Mouse (Mus musculus): ENCODE data around the gene Fam114a2. TPM values are rescaled to one million over a fixed set of nuclear protein-coding genes. Genes with fewer than 3 reads are reported as not detected.
A peak's percentile ranks its signal among the peaks of the same experiment; 100 is the strongest.

Gene Fam114a2
- polyA plus RNA-seq, 1 experiment from 2014 or later = 59.1 TPM

DNA sequence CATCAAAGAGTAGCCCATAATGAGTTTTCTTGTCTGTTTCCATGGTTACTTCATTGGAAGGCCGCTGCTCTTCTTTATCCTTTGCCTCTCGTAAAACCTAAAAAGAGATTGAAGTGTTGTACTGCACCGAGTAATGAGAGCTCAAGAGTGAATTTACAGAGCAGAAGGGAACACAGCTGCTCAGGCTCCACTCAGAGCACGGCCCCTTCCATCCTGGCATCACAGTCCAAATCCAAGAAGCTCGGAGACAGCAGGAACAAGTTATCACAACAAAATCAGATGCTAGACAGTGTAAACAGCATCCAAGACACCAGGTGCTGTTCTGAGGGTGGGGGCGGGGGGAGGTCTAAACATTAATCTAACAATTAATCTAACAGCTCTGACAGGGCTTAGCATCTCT, 11.5 kb downstream of the Fam114a2 start:
- Histone ChIP-seq H3K27me3 (ENCODE audit: control insufficient read depth, insufficient read depth, low read length) (no peaks in the 10 kb centered on the region), H3K36me3 (ENCODE audit: control insufficient read depth, insufficient read depth, low read length) (peaks cover 8% of the 10 kb centered on the region), H3K4me2 (ENCODE audit: low read depth) (no peak overlapping the region), H3K4me3 (ENCODE audit: low read depth, low read length) (no peak overlapping the region), H3K9me3 (ENCODE audit: control insufficient read depth, low read length) (no peaks in the 10 kb centered on the region), H3K27ac (ENCODE audit: low read depth, low read length) (no peak overlapping the region), H3K4me1 (ENCODE audit: control insufficient read depth, insufficient read depth, low read length) (no peaks in the 10 kb centered on the region), H3K9ac (ENCODE audit: low read length) (no peak overlapping the region)
- ATAC-seq (ENCODE audit: insufficient read depth, low FRiP score, low TSS enrichment) (no peak), DNase-seq (ENCODE audit: low spot score) (no peak)
- WGBS = 30% methylated on average over 6 of the region's 6 CpGs

GRCm38 (mm10) chr11:57503155-57503554, 15.3 kb downstream of the Fam114a2 start:
- H3K9ac ChIP-seq (ENCODE audit: low read length) = no peak overlapping the region
- 94% methylated on average over 5 of the region's 5 CpGs for WGBS
- H3K27me3 ChIP-seq (ENCODE audit: control insufficient read depth, insufficient read depth, low read length) = no peaks in the 10 kb centered on the region
- no peak overlapping the region for H3K4me3 ChIP-seq (ENCODE audit: low read depth, low read length)
- no peaks in the 10 kb centered on the region for H3K4me1 ChIP-seq (ENCODE audit: control insufficient read depth, insufficient read depth, low read length)
- ATAC-seq (ENCODE audit: insufficient read depth, low FRiP score, low TSS enrichment) = no peak
- no peaks in the 10 kb centered on the region for H3K9me3 ChIP-seq (ENCODE audit: control insufficient read depth, low read length)
- DNase-seq (ENCODE audit: low spot score) = no peak
- H3K36me3 ChIP-seq (ENCODE audit: control insufficient read depth, insufficient read depth, low read length) = peaks cover 4% of the 10 kb centered on the region
- no peak overlapping the region for H3K27ac ChIP-seq (ENCODE audit: low read depth, low read length)
- H3K4me2 ChIP-seq (ENCODE audit: low read depth) = no peak overlapping the region

- Histone ChIP-seq H3K4me2 (ENCODE audit: low read depth) (no peak overlapping the region), H3K9me3 (ENCODE audit: control insufficient read depth, low read length) (no peaks in the 10 kb centered on the region), H3K27me3 (ENCODE audit: control insufficient read depth, insufficient read depth, low read length) (no peaks in the 10 kb centered on the region), H3K9ac (ENCODE audit: low read length) (no peak overlapping the region), H3K4me1 (ENCODE audit: control insufficient read depth, insufficient read depth, low read length) (no peaks in the 10 kb centered on the region), H3K36me3 (ENCODE audit: control insufficient read depth, insufficient read depth, low read length) (peaks cover 5% of the 10 kb centered on the region), H3K4me3 (ENCODE audit: low read depth, low read length) (no peak overlapping the region), H3K27ac (ENCODE audit: low read depth, low read length) (no peak overlapping the region)
- no peak for DNase-seq (ENCODE audit: low spot score)
- 92% methylated on average over 5 of the region's 5 CpGs for WGBS
- no peak for ATAC-seq (ENCODE audit: insufficient read depth, low FRiP score, low TSS enrichment)
These were observed 20.2 kb downstream of the Fam114a2 start for GRCm38 (mm10) chr11:57498215-57498614.

DNA sequence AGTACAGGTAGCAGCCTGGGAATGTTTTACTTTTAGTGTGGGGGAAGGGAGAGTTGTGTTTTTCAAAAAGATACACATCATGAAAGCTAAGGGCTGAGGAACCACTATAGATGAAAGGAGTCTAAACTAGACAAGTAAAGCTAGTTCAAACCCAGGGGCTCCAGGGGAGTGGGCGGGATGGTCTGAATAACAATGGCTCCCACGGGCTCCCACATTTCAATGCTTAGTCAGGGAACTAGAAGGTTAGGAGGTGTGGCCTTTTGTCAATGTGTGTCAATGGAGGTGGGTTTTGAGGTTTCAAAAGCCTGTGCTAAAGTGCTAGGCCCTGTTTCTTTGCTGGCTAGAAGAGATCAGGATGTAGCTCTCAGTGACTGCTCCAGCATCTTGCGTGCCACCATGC, 20.7 kb downstream of the Fam114a2 start:
- ATAC-seq (ENCODE audit: insufficient read depth, low FRiP score, low TSS enrichment) (no peak), DNase-seq (ENCODE audit: low spot score) (no peak)
- Histone ChIP-seq H3K27ac (ENCODE audit: low read depth, low read length) (no peak overlapping the region), H3K4me3 (ENCODE audit: low read depth, low read length) (no peak overlapping the region), H3K9me3 (ENCODE audit: control insufficient read depth, low read length) (no peaks in the 10 kb centered on the region), H3K4me2 (ENCODE audit: low read depth) (no peak overlapping the region), H3K27me3 (ENCODE audit: control insufficient read depth, insufficient read depth, low read length) (no peaks in the 10 kb centered on the region), H3K9ac (ENCODE audit: low read length) (no peak overlapping the region), H3K4me1 (ENCODE audit: control insufficient read depth, insufficient read depth, low read length) (no peaks in the 10 kb centered on the region), H3K36me3 (ENCODE audit: control insufficient read depth, insufficient read depth, low read length) (peaks cover 7% of the 10 kb centered on the region)
- WGBS = 64% methylated on average over 3 of the region's 3 CpGs

DNA sequence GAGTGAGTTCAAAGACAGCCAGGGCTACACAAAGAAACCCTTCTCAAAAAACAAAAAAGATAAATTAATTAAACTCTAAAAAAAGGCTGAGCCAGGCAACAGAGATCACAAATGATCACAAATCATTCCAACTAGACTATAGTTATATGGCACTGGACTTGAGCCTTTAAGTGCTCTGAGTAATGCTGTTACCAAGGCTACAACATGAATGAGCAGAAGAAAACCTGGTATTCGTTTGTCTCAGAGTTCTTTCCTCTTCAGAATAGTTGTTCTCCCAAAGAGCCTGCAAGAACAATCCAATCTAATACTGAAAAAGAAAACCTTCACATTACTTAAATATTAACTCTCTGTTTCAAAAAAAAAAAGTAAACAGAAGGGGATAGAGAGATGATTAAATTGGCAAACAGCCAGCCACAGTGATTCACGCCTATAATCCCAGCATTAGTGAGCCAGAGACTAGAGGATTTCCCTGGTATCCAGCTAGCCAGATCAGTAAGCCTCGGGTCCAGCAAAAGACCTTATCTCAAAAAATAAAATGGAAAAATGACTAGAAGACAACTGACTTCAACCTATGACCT, 21.9 kb downstream of the Fam114a2 start:
- H3K4me3 ChIP-seq (ENCODE audit: low read depth, low read length) = no peak overlapping the region
- H3K9me3 ChIP-seq (ENCODE audit: control insufficient read depth, low read length) = no peaks in the 10 kb centered on the region
- H3K4me1 ChIP-seq (ENCODE audit: control insufficient read depth, insufficient read depth, low read length) = no peaks in the 10 kb centered on the region
- H3K27me3 ChIP-seq (ENCODE audit: control insufficient read depth, insufficient read depth, low read length) = no peaks in the 10 kb centered on the region
- 66% methylated on average over 3 of the region's 3 CpGs for WGBS
- DNase-seq (ENCODE audit: low spot score) (no peak), ATAC-seq (ENCODE audit: insufficient read depth, low FRiP score, low TSS enrichment) (no peak)
- H3K27ac ChIP-seq (ENCODE audit: low read depth, low read length) = no peak overlapping the region
- peaks cover 7% of the 10 kb centered on the region for H3K36me3 ChIP-seq (ENCODE audit: control insufficient read depth, insufficient read depth, low read length)
- H3K9ac ChIP-seq (ENCODE audit: low read length) = no peak overlapping the region
- H3K4me2 ChIP-seq (ENCODE audit: low read depth) = no peak overlapping the region

GRCm38 (mm10) chr11:57488436-57488835, 30.0 kb downstream of the Fam114a2 start:
- DNase-seq (ENCODE audit: low spot score) (no peak), ATAC-seq (ENCODE audit: insufficient read depth, low FRiP score, low TSS enrichment) (no peak)
- 86% methylated on average over 5 of the region's 5 CpGs for WGBS
- Histone ChIP-seq H3K9me3 (ENCODE audit: control insufficient read depth, low read length) (no peaks in the 10 kb centered on the region), H3K4me3 (ENCODE audit: low read depth, low read length) (no peak overlapping the region), H3K27ac (ENCODE audit: low read depth, low read length) (no peak overlapping the region), H3K36me3 (ENCODE audit: control insufficient read depth, insufficient read depth, low read length) (peaks cover 7% of the 10 kb centered on the region), H3K9ac (ENCODE audit: low read length) (no peak overlapping the region), H3K4me2 (ENCODE audit: low read depth) (no peak overlapping the region), H3K4me1 (ENCODE audit: control insufficient read depth, insufficient read depth, low read length) (no peaks in the 10 kb centered on the region), H3K27me3 (ENCODE audit: control insufficient read depth, insufficient read depth, low read length) (no peaks in the 10 kb centered on the region)

- Histone ChIP-seq H3K27ac (ENCODE audit: low read depth, low read length) (0 out of 2 replicates have a peak overlapping the region, but pooled peaks have one; percentile 44), H3K36me3 (ENCODE audit: control insufficient read depth, insufficient read depth, low read length) (peaks cover 3% of the 10 kb centered on the region), H3K9me3 (ENCODE audit: control insufficient read depth, low read length) (no peaks in the 10 kb centered on the region), H3K9ac (ENCODE audit: low read length) (no peak overlapping the region), H3K4me3 (ENCODE audit: low read depth, low read length) (no peak overlapping the region), H3K27me3 (ENCODE audit: control insufficient read depth, insufficient read depth, low read length) (no peaks in the 10 kb centered on the region), H3K4me2 (ENCODE audit: low read depth) (no peak overlapping the region), H3K4me1 (ENCODE audit: control insufficient read depth, insufficient read depth, low read length) (no peaks in the 10 kb centered on the region)
- peak; percentile 61; the same call in 1 of the 2 replicates for ATAC-seq (ENCODE audit: insufficient read depth, low FRiP score, low TSS enrichment)
- no peak for DNase-seq (ENCODE audit: low spot score)
- 71% methylated on average over 5 of the region's 5 CpGs for WGBS
These were observed 40.3 kb downstream of the Fam114a2 start for GRCm38 (mm10) chr11:57478077-57478476.

GRCm38 (mm10) chr11:57475119-57475518, 43.3 kb downstream of the Fam114a2 start:
- DNase-seq (ENCODE audit: low spot score) (peak; percentile 49), ATAC-seq (ENCODE audit: insufficient read depth, low FRiP score, low TSS enrichment) (no peak)
- Histone ChIP-seq H3K27me3 (ENCODE audit: control insufficient read depth, insufficient read depth, low read length) (no peaks in the 10 kb centered on the region), H3K9ac (ENCODE audit: low read length) (no peak overlapping the region), H3K36me3 (ENCODE audit: control insufficient read depth, insufficient read depth, low read length) (no peaks in the 10 kb centered on the region), H3K9me3 (ENCODE audit: control insufficient read depth, low read length) (no peaks in the 10 kb centered on the region), H3K4me2 (ENCODE audit: low read depth) (no peak overlapping the region), H3K4me3 (ENCODE audit: low read depth, low read length) (no peak overlapping the region), H3K4me1 (ENCODE audit: control insufficient read depth, insufficient read depth, low read length) (no peaks in the 10 kb centered on the region), H3K27ac (ENCODE audit: low read depth, low read length) (no peak overlapping the region)
- 58% methylated on average over 6 of the region's 6 CpGs for WGBS

DNA sequence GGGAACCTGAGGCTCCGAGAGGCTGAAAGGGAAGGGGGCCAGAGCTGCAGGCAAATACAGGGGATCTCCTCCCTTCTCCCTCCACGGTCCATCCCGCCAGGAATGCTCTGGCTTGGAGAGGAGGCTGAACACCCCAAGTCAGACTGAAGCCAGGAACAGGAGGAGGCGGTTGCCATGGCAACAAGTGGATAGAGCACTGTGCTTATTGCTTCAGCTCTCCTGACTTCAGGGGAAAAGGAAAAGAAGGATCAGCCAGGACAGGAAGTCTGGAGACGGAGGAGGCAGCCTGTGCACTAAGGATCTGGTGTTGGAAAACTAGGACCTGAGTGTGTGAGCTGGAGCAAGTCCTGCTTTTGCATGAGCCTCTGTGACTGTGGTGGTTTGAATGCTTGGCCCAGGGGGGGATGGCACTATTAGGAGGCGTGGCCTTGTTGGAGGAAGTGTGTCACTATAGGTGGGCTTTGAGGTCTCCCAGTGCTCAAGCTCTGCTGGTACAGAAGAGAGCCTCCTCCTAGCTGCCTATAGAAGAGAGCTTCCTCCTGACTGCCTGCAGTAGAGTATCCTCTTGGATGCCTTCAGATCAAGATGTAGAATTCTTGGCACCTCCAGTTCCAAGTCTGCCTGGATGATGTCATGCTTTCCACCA, 44.0 kb downstream of the Fam114a2 start:
- no peaks in the 10 kb centered on the region for H3K27me3 ChIP-seq (ENCODE audit: control insufficient read depth, insufficient read depth, low read length)
- ATAC-seq (ENCODE audit: insufficient read depth, low FRiP score, low TSS enrichment) = no peak
- no peak overlapping the region for H3K4me2 ChIP-seq (ENCODE audit: low read depth)

More for the DNA sequence above, 44.0 kb downstream of the Fam114a2 start:
- H3K9me3 ChIP-seq (ENCODE audit: control insufficient read depth, low read length) = no peaks in the 10 kb centered on the region
- no peak for DNase-seq (ENCODE audit: low spot score)
- no peaks in the 10 kb centered on the region for H3K4me1 ChIP-seq (ENCODE audit: control insufficient read depth, insufficient read depth, low read length)
- no peak overlapping the region for H3K4me3 ChIP-seq (ENCODE audit: low read depth, low read length)
- no peak overlapping the region for H3K9ac ChIP-seq (ENCODE audit: low read length)
- no peak overlapping the region for H3K27ac ChIP-seq (ENCODE audit: low read depth, low read length)
- WGBS = 80% methylated on average over 6 of the region's 6 CpGs
- no peaks in the 10 kb centered on the region for H3K36me3 ChIP-seq (ENCODE audit: control insufficient read depth, insufficient read depth, low read length)
